Mouse (Mus musculus) megakaryocyte, embryonic 14.5 days (primary cell): ENCODE results near the gene Cd300lg.

ENCODE experiments used
- FLI1 ChIP-seq: IDR thresholded peaks from 2 replicates; pipeline ENCODE4 v1.6.1; 2012; ENCODE audit warnings: low read length, inconsistent platforms, mixed read lengths
- GATA1 ChIP-seq: IDR thresholded peaks from 3 replicates; pipeline ENCODE4 v1.6.1; 2012; ENCODE audit warnings: mixed read lengths, low read length, inconsistent platforms, borderline replicate concordance

DNA sequence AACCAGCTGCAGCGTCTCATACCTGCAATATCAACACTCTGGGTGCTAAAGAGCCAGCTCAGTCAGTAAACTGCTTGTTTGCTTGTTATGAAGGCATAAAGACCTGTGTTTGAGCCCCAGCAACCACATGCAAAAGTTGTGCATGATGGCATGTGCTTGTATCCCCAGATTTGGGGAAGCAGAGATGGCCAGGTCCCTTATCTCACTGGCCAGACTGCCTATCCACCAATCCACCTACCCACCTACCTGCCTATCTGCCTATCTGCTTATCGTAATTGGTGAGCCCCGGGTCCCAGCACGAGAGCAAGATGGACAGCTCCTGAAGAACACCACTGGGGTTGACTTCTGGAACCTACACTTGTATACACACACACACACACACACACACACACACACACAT, 12.0 kb upstream of the Cd300lg start:
- TF ChIP-seq GATA1 (no peak), FLI1 (no peak)
